Mouse (Mus musculus) MEL (cell line): ENCODE results near the gene Vmn2r46.
"Not testable (repeated sequence)": the region's sequence is repeated elsewhere in the genome, so short reads cannot be mapped to it uniquely, and the experiment has no call there.

ENCODE experiments used
- CTCF ChIP-seq, 3 experiments: IDR thresholded peaks in 2 of 3; conservative IDR thresholded peaks in 1 of 3; 2 replicates each; pipeline ENCODE4 v1.5.1; 2011 to 2012; ENCODE audit warnings: low read length in 3 of 3, low read depth in 2 of 3, mild to moderate bottlenecking in 2 of 3, improper control_type of control experiment in 1 of 3, inconsistent platforms in 1 of 3, mixed read lengths in 1 of 3, moderate library complexity in 1 of 3; ENCODE audit not compliant: control insufficient read depth in 1 of 3, insufficient read depth in 1 of 3, poor library complexity in 1 of 3, severe bottlenecking in 1 of 3
- GATA1 ChIP-seq: IDR thresholded peaks from 2 replicates; pipeline ENCODE4 v1.6.1; 2011; ENCODE audit warnings: low read depth, low read length, improper control_type of control experiment
- KAT2A ChIP-seq: conservative IDR thresholded peaks from 2 replicates; pipeline ENCODE4 v1.6.1; 2012; ENCODE audit warnings: low read depth, low read length, improper control_type of control experiment, inconsistent platforms
- MXI1 ChIP-seq: IDR thresholded peaks from 2 replicates; pipeline ENCODE4 v1.6.1; 2011; ENCODE audit warnings: mild to moderate bottlenecking, low read depth, low read length, improper control_type of control experiment
- POLR2A ChIP-seq, 2 experiments: IDR thresholded peaks; 2 replicates each; pipeline ENCODE4 v1.6.1; 2011 to 2012; ENCODE audit warnings: low read length in 2 of 2, mild to moderate bottlenecking in 2 of 2, control low read depth in 1 of 2, improper control_type of control experiment in 1 of 2, low read depth in 1 of 2, moderate library complexity in 1 of 2; ENCODE audit not compliant: control insufficient read depth in 1 of 2, insufficient read depth in 1 of 2, poor library complexity in 1 of 2
- UBTF ChIP-seq: IDR thresholded peaks from 2 replicates; pipeline ENCODE4 v1.6.1; 2012; ENCODE audit warnings: low read depth, mild to moderate bottlenecking, inconsistent platforms, low read length, improper control_type of control experiment, moderate library complexity, borderline replicate concordance; ENCODE audit not compliant: insufficient read depth

- TF ChIP-seq POLR2A (IDR thresholded peaks at IDR 0.05; ENCODE audit: control insufficient read depth in 1 of 2, insufficient read depth in 1 of 2, low read depth in 1 of 2, low read length in 2 of 2, poor library complexity in 1 of 2); MXI1; CTCF (IDR thresholded peaks at IDR 0.05 in 2 of 3, conservative IDR thresholded peaks at IDR 0.05 in 1 of 3; ENCODE audit: control insufficient read depth in 1 of 3, insufficient read depth in 1 of 3, low read depth in 2 of 3, low read length in 3 of 3, poor library complexity in 1 of 3, severe bottlenecking in 1 of 3); UBTF; GATA1; KAT2A: not testable (repeated sequence)
Measured at GRCm38 (mm10) chr7:9770471-9770870, at the start of gene Vmn2r46.
